Mouse (Mus musculus) testis, adult 2 months (tissue): ENCODE results near the gene Ep400. TPM values are rescaled to one million over a fixed set of nuclear protein-coding genes. Genes with fewer than 3 reads are reported as not detected.
"Not testable (repeated sequence)": the region's sequence is repeated elsewhere in the genome, so short reads cannot be mapped to it uniquely, and the experiment has no call there.

Experiments used
- H3K27ac ChIP-seq: fragments of 200-500 bp; 2 replicates; pipeline ENCODE4 v1.5.1; 2012; ENCODE audit warnings: low read depth, low read length; ENCODE audit not compliant: control insufficient read depth, insufficient read depth
- H3K27me3 ChIP-seq: fragments of 200-500 bp; 2 replicates; pipeline ENCODE4 v1.6.1; 2012; ENCODE audit warnings: mild to moderate bottlenecking, low read length, moderate library complexity; ENCODE audit not compliant: control insufficient read depth, insufficient read depth
- H3K36me3 ChIP-seq: fragments of 200-500 bp; 2 replicates; pipeline ENCODE4 v1.6.1; 2012; ENCODE audit warnings: mild to moderate bottlenecking, low read length; ENCODE audit not compliant: control insufficient read depth, insufficient read depth
- H3K4me1 ChIP-seq: fragments of 200-500 bp; 2 replicates; pipeline ENCODE4 v1.6.1; 2012; ENCODE audit warnings: low read length; ENCODE audit not compliant: control insufficient read depth, insufficient read depth
- H3K4me3 ChIP-seq: fragments of 200-500 bp; 2 replicates; pipeline ENCODE4 v1.5.1; 2012; ENCODE audit warnings: low read depth, mild to moderate bottlenecking, low read length, moderate library complexity, mixed read lengths; ENCODE audit not compliant: control insufficient read depth
- CTCF ChIP-seq: fragments of 200-500 bp; IDR thresholded peaks from 2 replicates; pipeline ENCODE4 v1.5.1; 2012; ENCODE audit warnings: low read depth, mild to moderate bottlenecking, inconsistent platforms, low read length, moderate library complexity; ENCODE audit not compliant: control insufficient read depth, insufficient read depth, insufficient replicate concordance
- POLR2A ChIP-seq: fragments of 200-500 bp; IDR thresholded peaks from 2 replicates; pipeline ENCODE4 v1.6.1; 2012; ENCODE audit warnings: low read depth, mild to moderate bottlenecking, inconsistent platforms, low read length, moderate library complexity; ENCODE audit not compliant: control insufficient read depth
- polyA plus RNA-seq: library from polyadenylated mRNA; depleted of rRNA; stranded (reverse); fragments of >200 nt; gene quantifications from 2 replicates; pipeline ENCODE4 v1.2.3, GENCODE M21; 2012

Gene Ep400
- polyA plus RNA-seq, 1 experiment = 196 TPM

DNA sequence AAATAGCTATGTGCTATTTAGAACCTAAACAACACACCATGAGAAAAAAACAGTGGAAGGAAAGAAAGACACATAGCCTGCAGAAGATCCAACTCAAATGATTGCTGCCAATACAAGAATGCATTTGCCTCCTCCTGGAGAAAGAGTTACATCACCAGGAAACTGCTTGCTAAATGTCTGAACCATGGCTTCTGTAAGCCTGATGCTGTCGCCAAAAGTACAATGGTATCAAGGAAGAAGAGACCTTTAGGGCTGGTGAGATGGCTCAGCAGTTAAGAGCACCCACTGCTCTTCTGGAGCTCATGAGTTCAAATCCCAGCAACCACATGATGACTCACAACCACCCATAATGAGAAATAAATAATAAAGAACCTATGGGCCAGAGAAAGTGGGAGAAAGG lies 25.5 kb downstream of the Ep400 start:
- Histone ChIP-seq H3K27me3 (no peaks in the 10 kb centered on the region), H3K4me1 (no peaks in the 10 kb centered on the region; the same call in 1 of the 2 replicates), H3K4me3 (no peak overlapping the region), H3K27ac (no peak overlapping the region), H3K36me3 (no peaks in the 10 kb centered on the region; the same call in none of the 2 replicates)
- no peak for TF ChIP-seq POLR2A
- no peak for TF ChIP-seq CTCF

DNA sequence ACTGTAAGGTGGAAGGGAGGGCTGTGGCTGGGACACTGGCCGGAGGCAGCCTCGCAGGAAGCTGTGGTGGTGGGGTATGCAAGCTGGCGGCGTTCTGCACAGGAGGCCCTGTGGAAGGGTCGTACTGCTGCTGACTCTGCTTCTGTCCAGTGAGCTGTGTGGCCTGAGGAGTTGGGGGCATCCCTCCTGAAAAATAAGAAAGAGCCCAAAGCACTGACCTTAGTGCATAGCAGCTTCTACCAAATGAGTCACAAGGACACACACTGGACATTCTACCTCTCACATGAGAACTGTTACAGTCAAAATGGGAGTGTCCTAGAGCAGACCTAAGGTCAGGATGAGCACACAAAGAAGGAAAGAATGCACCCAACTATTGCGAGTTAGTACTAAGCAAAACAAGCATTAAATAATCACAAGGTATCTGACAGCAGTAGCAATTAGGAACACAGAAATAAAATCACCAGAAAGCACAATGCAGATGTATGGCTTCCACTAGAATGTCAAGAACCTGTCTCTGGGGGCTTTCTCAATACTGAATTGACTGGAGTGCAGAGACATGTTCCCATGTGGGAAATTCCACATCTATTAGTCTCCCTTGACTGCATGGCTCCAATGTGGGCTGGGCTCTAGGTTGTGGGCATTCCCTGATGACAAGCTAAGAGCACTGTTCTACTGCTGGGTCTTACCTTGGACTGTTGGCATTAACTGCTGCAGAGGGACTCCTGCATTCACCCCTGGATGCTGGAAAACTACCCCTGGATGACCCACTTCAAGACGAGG lies 30.8 kb downstream of the Ep400 start:
- H3K4me1 ChIP-seq = no peaks in the 10 kb centered on the region
- H3K27ac ChIP-seq = no peak overlapping the region
- no peaks in the 10 kb centered on the region for H3K27me3 ChIP-seq
- no peak overlapping the region for H3K4me3 ChIP-seq
- peaks cover 5% of the 10 kb centered on the region for H3K36me3 ChIP-seq
- TF ChIP-seq POLR2A = no peak
- TF ChIP-seq CTCF = no peak

DNA sequence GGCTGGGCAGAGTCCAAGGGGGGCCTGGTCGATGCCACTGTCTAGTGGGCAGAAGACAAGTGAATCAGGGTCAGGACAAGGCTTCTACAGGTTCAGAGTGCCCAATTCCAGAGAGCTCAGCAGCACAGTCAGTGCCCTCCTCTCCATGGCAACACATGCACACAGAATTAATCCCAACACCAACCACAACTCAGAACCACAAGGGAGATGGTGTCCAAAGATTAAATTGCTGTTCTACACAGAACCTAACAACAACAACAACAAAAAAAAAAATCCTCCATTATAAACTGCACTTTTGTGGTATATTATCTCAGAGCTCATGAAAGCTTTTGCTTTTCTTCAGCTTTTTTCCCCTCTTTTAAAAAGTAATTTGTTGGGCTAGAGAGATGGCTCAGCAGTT lies 34.9 kb downstream of the Ep400 start:
- Histone ChIP-seq H3K27ac (no peak overlapping the region), H3K36me3 (peaks cover 8% of the 10 kb centered on the region), H3K4me1 (no peaks in the 10 kb centered on the region), H3K27me3 (no peaks in the 10 kb centered on the region), H3K4me3 (no peak overlapping the region)
- no peak for TF ChIP-seq POLR2A
- TF ChIP-seq CTCF = no peak

DNA sequence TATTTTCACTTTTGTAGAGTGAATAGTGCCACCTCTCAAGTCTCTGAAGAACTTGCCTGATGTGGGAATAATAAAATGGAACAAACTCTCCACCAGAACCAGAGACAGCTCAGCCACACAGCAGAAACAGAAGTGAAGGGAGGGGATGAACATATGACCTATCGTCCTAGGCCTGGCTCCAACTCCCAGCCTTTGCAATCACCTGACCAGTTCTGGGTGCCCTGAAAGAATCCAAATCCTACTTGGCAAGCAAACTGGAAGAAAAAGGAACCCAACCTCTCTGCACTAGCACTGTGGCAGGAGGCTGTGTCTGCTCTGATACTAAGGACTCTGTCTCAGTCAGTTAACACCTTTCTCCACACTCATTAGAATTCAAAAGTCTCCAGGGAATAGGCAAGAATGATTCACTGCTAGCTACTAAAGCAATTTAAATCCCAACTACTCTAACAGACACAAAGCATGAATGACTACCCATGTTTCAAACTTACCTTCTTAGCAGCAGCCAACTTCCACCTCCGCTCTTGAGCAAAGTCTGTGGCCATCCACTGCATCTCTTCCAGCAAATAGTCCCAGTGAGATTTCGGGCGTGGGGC lies 37.2 kb downstream of the Ep400 start:
- no peak overlapping the region for H3K27ac ChIP-seq
- peaks cover 6% of the 10 kb centered on the region for H3K36me3 ChIP-seq
- TF ChIP-seq CTCF (no peak), POLR2A (no peak)
- H3K4me3 ChIP-seq = no peak overlapping the region
- no peaks in the 10 kb centered on the region for H3K4me1 ChIP-seq
- no peaks in the 10 kb centered on the region for H3K27me3 ChIP-seq

DNA sequence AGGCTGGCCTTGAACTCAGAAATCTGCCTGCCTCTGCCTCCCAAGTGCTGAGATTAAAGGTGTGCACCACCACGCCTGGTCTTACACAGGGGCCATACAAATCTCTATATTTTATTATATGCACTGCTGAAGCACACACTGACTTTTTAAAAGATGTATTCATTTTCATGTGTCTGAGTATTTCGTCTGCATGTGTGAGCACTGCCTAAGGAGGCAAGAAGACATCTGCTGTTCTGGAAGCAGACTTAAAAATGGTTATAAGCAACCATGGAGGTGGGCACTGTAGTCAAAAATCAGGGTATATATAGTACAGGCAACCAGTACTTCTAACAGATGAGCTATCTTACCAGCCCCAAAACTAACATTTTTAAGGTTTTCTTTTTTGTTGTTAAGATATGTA lies 39.3 kb downstream of the Ep400 start:
- Histone ChIP-seq H3K27me3 (no peaks in the 10 kb centered on the region), H3K4me1 (no peaks in the 10 kb centered on the region), H3K4me3 (no peak overlapping the region), H3K36me3 (peaks cover 7% of the 10 kb centered on the region), H3K27ac (no peak overlapping the region)
- TF ChIP-seq POLR2A = no peak
- no peak for TF ChIP-seq CTCF

DNA sequence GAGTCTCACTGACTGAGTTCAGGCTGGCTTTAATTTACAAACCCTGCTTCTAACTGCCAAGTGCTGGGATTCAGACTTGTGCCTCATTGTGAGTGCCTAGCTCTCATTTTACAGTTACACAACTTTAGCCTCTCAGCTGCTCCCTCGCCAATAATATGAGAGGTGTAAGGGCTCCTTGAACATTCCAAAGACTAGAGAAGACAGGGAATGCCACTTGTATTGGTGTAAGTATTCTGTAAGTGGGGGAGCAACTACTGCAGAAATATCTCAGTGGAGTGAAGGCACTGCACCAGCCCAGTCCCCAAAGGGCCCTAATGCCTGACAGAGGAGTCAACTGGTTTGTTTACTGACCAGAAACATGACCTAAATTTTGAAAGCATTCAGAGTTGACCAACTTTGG lies 42.7 kb downstream of the Ep400 start:
- TF ChIP-seq CTCF = no peak
- no peak for TF ChIP-seq POLR2A
- Histone ChIP-seq H3K4me3 (no peak overlapping the region), H3K27me3 (no peaks in the 10 kb centered on the region), H3K36me3 (peaks cover 11% of the 10 kb centered on the region), H3K4me1 (no peaks in the 10 kb centered on the region), H3K27ac (no peak overlapping the region)

DNA sequence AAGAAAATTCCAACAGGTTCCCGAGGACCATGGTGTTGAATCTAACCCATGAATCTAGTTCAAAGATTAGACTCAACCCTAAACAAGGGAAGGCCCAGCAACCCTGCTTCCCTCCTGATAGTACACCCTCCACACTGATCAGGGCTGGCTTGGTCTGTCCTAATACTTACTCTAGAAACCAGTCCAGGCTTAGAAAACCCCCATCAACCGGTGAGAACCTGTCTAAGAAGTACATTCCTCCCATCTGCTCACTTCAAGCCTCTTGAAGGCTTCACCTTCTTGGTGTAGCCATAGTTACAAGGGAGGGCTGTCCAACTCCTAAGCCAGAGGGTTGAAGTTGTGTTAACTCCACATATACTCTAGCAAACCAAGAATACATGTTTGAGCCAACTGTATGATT lies 47.0 kb downstream of the Ep400 start:
- no peaks in the 10 kb centered on the region for H3K27me3 ChIP-seq
- no peak for TF ChIP-seq POLR2A
- no peak for TF ChIP-seq CTCF
- H3K36me3 ChIP-seq = peaks cover 8% of the 10 kb centered on the region
- no peak overlapping the region for H3K27ac ChIP-seq
- H3K4me1 ChIP-seq = no peaks in the 10 kb centered on the region
- H3K4me3 ChIP-seq = no peak overlapping the region

DNA sequence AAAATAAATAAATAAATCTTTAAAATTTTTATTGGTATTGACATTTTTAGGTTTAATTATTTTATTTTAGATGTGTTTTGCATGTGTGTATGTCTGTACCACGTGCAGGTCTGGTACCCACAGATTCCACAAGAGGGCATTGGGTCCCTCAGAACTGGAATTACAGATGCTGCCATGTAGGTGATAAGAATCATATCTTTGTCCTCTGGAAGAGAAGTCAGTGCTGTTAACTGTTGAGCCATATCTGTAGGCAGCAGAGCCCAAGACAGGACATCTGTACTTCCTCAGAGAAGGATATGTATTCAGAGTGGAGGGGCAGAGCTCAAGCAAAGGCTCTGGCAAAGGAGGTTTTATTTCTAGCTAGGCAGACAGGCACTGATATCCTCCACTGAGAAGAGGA lies 49.1 kb downstream of the Ep400 start:
- not testable (repeated sequence) for H3K36me3 ChIP-seq, H3K27me3 ChIP-seq, H3K27ac ChIP-seq, H3K4me1 ChIP-seq, H3K4me3 ChIP-seq
